Mouse (Mus musculus): ENCODE results near the gene Grm8. TPM values are rescaled to one million over a fixed set of nuclear protein-coding genes. Genes with fewer than 3 reads are reported as not detected.

Grm8 gene
- polyA plus RNA-seq, 1 experiment = 6.7 TPM

GRCm38 (mm10) chr6:28032006-28032405 is 103.0 kb downstream of the Grm8 start:
- TF ChIP-seq CTCF (IDR thresholded peaks at IDR 0.05; ENCODE audit: borderline replicate concordance, extremely low read depth, insufficient read depth, insufficient read length) = no peak
- no peak for TF ChIP-seq POLR2A (IDR thresholded peaks at IDR 0.05; ENCODE audit: borderline replicate concordance, extremely low read depth, insufficient read depth, insufficient read length, poor library complexity, severe bottlenecking)
- DNase-seq (ENCODE audit: low read depth) = no peak

GRCm38 (mm10) chr6:28017653-28018052 is 117.3 kb downstream of the Grm8 start:
- TF ChIP-seq CTCF (IDR thresholded peaks at IDR 0.05; ENCODE audit: borderline replicate concordance, extremely low read depth, insufficient read depth, insufficient read length) = no peak
- TF ChIP-seq POLR2A (IDR thresholded peaks at IDR 0.05; ENCODE audit: borderline replicate concordance, extremely low read depth, insufficient read depth, insufficient read length, poor library complexity, severe bottlenecking) = no peak
- no peak for DNase-seq (ENCODE audit: low read depth)

DNA sequence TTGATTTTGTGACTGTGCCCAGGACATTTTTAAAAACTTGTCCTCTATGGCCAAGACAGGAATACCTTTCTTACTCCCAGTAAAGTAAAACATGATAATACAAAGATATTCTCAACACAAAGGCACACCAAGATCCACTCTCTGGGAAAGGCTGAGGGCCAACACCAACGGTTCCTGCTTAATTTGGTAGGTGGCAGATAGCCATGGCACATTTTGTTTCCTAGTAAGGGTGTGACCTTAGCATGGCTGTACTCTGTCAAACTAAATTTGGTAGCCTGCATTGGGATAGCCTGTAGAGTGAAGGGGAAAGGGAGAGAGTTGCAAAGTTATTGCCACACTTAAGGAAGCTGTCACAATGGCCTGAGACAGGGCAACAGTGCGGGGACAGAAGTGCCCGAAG is 128.0 kb downstream of the Grm8 start:
- DNase-seq (ENCODE audit: low read depth) = no peak
- no peak for TF ChIP-seq POLR2A (IDR thresholded peaks at IDR 0.05; ENCODE audit: borderline replicate concordance, extremely low read depth, insufficient read depth, insufficient read length, poor library complexity, severe bottlenecking)
- TF ChIP-seq CTCF (IDR thresholded peaks at IDR 0.05; ENCODE audit: borderline replicate concordance, extremely low read depth, insufficient read depth, insufficient read length) = no peak

DNA sequence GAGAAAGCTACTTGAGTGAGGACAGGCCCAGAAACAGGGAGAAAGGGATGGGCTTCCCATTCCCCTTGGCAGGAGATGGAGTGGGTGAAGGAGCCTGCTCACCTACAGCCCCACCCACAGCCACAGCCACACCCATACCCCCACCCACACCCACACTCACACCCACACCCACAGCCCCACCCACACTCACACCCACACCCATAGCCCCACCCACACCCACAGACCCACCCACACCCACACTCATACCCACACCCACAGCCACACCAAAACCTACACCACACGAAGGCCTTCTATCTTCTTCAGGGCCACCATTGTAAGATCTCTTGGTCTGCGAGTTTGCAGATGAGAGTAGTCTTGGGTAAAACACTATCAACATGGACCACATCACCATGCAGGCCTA is 137.7 kb downstream of the Grm8 start:
- TF ChIP-seq CTCF (IDR thresholded peaks at IDR 0.05; ENCODE audit: borderline replicate concordance, extremely low read depth, insufficient read depth, insufficient read length) (no peak), POLR2A (IDR thresholded peaks at IDR 0.05; ENCODE audit: borderline replicate concordance, extremely low read depth, insufficient read depth, insufficient read length, poor library complexity, severe bottlenecking) (no peak)

GRCm38 (mm10) chr6:27991241-27991640 is 143.7 kb downstream of the Grm8 start:
- TF ChIP-seq CTCF (IDR thresholded peaks at IDR 0.05; ENCODE audit: borderline replicate concordance, extremely low read depth, insufficient read depth, insufficient read length) = no peak
- TF ChIP-seq POLR2A (IDR thresholded peaks at IDR 0.05; ENCODE audit: borderline replicate concordance, extremely low read depth, insufficient read depth, insufficient read length, poor library complexity, severe bottlenecking) = no peak
- DNase-seq (ENCODE audit: low read depth) = peak; percentile 41

More for the DNA sequence above, 137.7 kb downstream of the Grm8 start:
- DNase-seq (ENCODE audit: low read depth) = no peak

- peak; percentile 53 for DNase-seq (ENCODE audit: low read depth)
- TF ChIP-seq POLR2A (IDR thresholded peaks at IDR 0.05; ENCODE audit: borderline replicate concordance, extremely low read depth, insufficient read depth, insufficient read length, poor library complexity, severe bottlenecking) = no peak
- TF ChIP-seq CTCF (IDR thresholded peaks at IDR 0.05; ENCODE audit: borderline replicate concordance, extremely low read depth, insufficient read depth, insufficient read length) = no peak
Measured at GRCm38 (mm10) chr6:27982598-27982997, 152.4 kb downstream of the Grm8 start.

DNA sequence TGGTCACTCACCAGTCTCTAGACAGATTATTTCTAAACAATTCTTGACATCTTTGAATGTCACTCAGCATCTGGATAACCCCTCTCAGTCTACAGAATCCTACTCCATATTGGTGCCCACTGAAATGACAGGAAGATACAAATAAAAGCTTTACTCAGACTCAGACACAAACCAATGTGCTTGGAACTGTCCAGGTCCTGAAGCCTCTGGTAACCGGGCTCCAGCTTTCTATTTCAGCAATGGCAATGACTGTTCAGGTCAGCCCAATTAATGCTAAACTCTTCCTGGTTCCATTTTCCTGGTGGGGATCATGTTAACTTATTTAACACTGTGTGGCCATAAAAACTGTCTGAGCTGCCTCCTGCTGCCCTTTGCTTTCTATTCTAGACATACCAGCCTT is 153.0 kb downstream of the Grm8 start:
- DNase-seq (ENCODE audit: low read depth) = no peak
- TF ChIP-seq POLR2A (IDR thresholded peaks at IDR 0.05; ENCODE audit: borderline replicate concordance, extremely low read depth, insufficient read depth, insufficient read length, poor library complexity, severe bottlenecking) (no peak), CTCF (IDR thresholded peaks at IDR 0.05; ENCODE audit: borderline replicate concordance, extremely low read depth, insufficient read depth, insufficient read length) (no peak)

DNA sequence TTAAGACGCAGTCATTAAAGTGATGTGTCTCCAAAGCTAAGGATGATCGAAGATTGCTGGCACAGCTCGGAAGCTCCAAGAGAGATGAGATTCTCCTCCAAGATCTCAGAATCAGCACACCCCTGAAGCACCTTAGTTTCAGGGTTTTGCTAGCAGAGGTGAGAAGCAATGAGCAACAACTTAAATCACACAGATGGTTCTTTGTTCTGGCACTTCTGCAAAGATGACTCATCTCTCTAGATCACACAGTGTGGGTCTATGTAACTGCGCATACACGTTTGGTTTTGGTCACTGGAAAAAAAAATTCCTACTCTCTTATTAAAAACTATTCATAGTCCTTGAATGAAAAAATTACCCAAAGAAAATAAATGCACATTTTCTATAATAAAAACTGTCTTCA is 157.6 kb downstream of the Grm8 start:
- TF ChIP-seq CTCF (IDR thresholded peaks at IDR 0.05; ENCODE audit: borderline replicate concordance, extremely low read depth, insufficient read depth, insufficient read length) = no peak
- no peak for TF ChIP-seq POLR2A (IDR thresholded peaks at IDR 0.05; ENCODE audit: borderline replicate concordance, extremely low read depth, insufficient read depth, insufficient read length, poor library complexity, severe bottlenecking)
- DNase-seq (ENCODE audit: low read depth) = no peak

DNA sequence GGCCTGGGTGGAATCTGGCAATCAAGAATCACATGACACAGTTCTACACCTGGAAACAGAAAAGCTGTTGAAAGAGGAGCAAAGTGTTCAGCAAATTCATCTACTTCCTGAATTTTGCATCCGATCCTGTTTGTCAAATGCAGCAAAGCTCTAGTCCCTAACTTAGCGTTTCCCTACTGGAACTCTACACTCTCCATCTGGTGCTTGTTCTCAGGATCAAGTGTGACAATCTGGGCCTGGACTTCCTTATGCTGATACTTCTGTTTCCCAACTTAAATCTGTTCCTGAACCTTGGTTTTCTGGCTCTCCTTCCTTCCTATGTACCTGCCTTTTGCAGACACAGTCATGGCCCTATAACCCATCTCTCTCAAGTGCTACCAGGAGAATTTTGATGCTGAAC is 166.1 kb downstream of the Grm8 start:
- DNase-seq (ENCODE audit: low read depth) = no peak
- TF ChIP-seq CTCF (IDR thresholded peaks at IDR 0.05; ENCODE audit: borderline replicate concordance, extremely low read depth, insufficient read depth, insufficient read length) (no peak), POLR2A (IDR thresholded peaks at IDR 0.05; ENCODE audit: borderline replicate concordance, extremely low read depth, insufficient read depth, insufficient read length, poor library complexity, severe bottlenecking) (no peak)

- TF ChIP-seq POLR2A (IDR thresholded peaks at IDR 0.05; ENCODE audit: borderline replicate concordance, extremely low read depth, insufficient read depth, insufficient read length, poor library complexity, severe bottlenecking) (no peak), CTCF (IDR thresholded peaks at IDR 0.05; ENCODE audit: borderline replicate concordance, extremely low read depth, insufficient read depth, insufficient read length) (no peak)
Measured at GRCm38 (mm10) chr6:27967037-27967436, 167.9 kb downstream of the Grm8 start.

DNA sequence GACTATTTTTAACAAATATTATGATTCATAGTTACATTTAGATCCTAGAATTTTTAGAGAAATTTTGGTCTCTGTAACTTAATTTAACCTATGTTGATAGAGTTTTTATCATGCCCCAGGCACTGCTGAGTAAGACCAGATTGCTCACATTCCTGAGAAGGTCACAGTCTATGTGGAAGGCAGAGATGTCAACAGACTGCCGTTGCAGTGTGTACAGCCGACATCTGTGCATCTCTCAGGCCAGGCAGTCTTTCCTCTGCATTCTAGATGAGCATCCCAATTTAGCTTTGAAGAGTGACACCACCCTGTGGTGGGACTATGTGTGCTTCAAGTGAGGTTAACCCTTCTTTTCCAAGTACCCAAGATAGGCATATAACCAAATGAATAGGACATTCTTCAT is 169.7 kb downstream of the Grm8 start:
- TF ChIP-seq CTCF (IDR thresholded peaks at IDR 0.05; ENCODE audit: borderline replicate concordance, extremely low read depth, insufficient read depth, insufficient read length) (no peak), POLR2A (IDR thresholded peaks at IDR 0.05; ENCODE audit: borderline replicate concordance, extremely low read depth, insufficient read depth, insufficient read length, poor library complexity, severe bottlenecking) (no peak)
- DNase-seq (ENCODE audit: low read depth) = no peak

More at GRCm38 (mm10) chr6:27967037-27967436, 167.9 kb downstream of the Grm8 start:
- no peak for DNase-seq (ENCODE audit: low read depth)

GRCm38 (mm10) chr6:27963887-27964286 is 171.1 kb downstream of the Grm8 start:
- no peak for DNase-seq (ENCODE audit: low read depth)

More at GRCm38 (mm10) chr6:27963887-27964286, 171.1 kb downstream of the Grm8 start:
- TF ChIP-seq POLR2A (IDR thresholded peaks at IDR 0.05; ENCODE audit: borderline replicate concordance, extremely low read depth, insufficient read depth, insufficient read length, poor library complexity, severe bottlenecking) (no peak), CTCF (IDR thresholded peaks at IDR 0.05; ENCODE audit: borderline replicate concordance, extremely low read depth, insufficient read depth, insufficient read length) (no peak)
